Mouse (Mus musculus) heart, embryonic 11.5 days (tissue): ENCODE data around the gene Cpne6. TPM values are rescaled to one million over a fixed set of nuclear protein-coding genes. Genes with fewer than 3 reads are reported as not detected.

ENCODE experiments used
- ATAC-seq: fragments of 200-750 bp; cut with Nextera tagmentation; replicated peaks from 2 replicates; pipeline ENCODE4 v1.8.0; 2017; ENCODE audit warnings: moderate library complexity; ENCODE audit not compliant: insufficient number of reproducible peaks, low FRiP score, low TSS enrichment
- H3K27ac ChIP-seq: fragments of 300-500 bp; sonication (generic); 2 replicates; pipeline ENCODE4 v1.5.1; 2014; ENCODE audit warnings: mild to moderate bottlenecking, low read depth, low read length
- H3K27me3 ChIP-seq: fragments of 300-500 bp; sonication (generic); 2 replicates; pipeline ENCODE4 v1.6.1; 2014; ENCODE audit warnings: mild to moderate bottlenecking, low read length, mixed read lengths; ENCODE audit not compliant: control insufficient read depth, insufficient read depth
- H3K36me3 ChIP-seq: fragments of 300-500 bp; sonication (generic); 2 replicates; pipeline ENCODE4 v1.6.1; 2014; ENCODE audit warnings: mild to moderate bottlenecking, low read length, moderate library complexity, mixed read lengths; ENCODE audit not compliant: control insufficient read depth, insufficient read depth
- H3K4me1 ChIP-seq: fragments of 300-500 bp; sonication (generic); 2 replicates; pipeline ENCODE4 v1.6.1; 2014; ENCODE audit warnings: low read length; ENCODE audit not compliant: control insufficient read depth, insufficient read depth
- H3K4me2 ChIP-seq: fragments of 300-500 bp; sonication (generic); 2 replicates; pipeline ENCODE4 v1.6.1; 2014; ENCODE audit warnings: mild to moderate bottlenecking, moderate library complexity
- H3K4me3 ChIP-seq: fragments of 300-500 bp; sonication (generic); 2 replicates; pipeline ENCODE4 v1.5.1; 2014; ENCODE audit warnings: low read depth, low read length
- H3K9ac ChIP-seq: fragments of 300-500 bp; sonication (generic); 2 replicates; pipeline ENCODE4 v1.6.1; 2014; ENCODE audit warnings: mild to moderate bottlenecking, low read depth, low read length, moderate library complexity
- H3K9me3 ChIP-seq: fragments of 300-500 bp; sonication (generic); replicated peaks from 2 replicates; pipeline ENCODE4 v1.6.1; 2016; ENCODE audit warnings: low read length; ENCODE audit not compliant: control insufficient read depth
- WGBS: fragments of 180-500 bp; shearing (Covaris S2); extraction: QIAGEN DNeasy Blood & Tissue Kit; methylation state at CpG from one replicate; pipeline ENCODE4 v1.1.7; 2014; ENCODE audit not compliant: insufficient replicate concordance; 5-methylcytosine and 5-hydroxymethylcytosine counted together
- polyA plus RNA-seq: library from polyadenylated mRNA; unstranded; fragments of >200 nt; fragmentation: Nextera tagmentation; extraction: Ambion mirVana; gene quantifications from 2 replicates; pipeline ENCODE4 v1.2.1, GENCODE M21; 2014

Cpne6 gene
- 0.32 and 0.43 TPM in 2 replicates for polyA plus RNA-seq

GRCm38 (mm10) chr14:55510125-55510731 is at the start of gene Cpne6:
Gene Cpne6, plus strand, starts transcription at chr14:55510445.
- 58% methylated on average over 22 of the region's 22 CpGs for WGBS
- H3K27me3 ChIP-seq = peaks cover 16% of the 10 kb centered on the region
- H3K36me3 ChIP-seq = no peaks in the 10 kb centered on the region

GRCm38 (mm10) chr14:55461757-55462156 is 48.5 kb upstream of the Cpne6 start:
- Histone ChIP-seq H3K4me2 (no peak overlapping the region), H3K4me3 (no peak overlapping the region), H3K9ac (no peak overlapping the region), H3K36me3 (no peaks in the 10 kb centered on the region), H3K27ac (no peak overlapping the region), H3K4me1 (no peaks in the 10 kb centered on the region), H3K9me3 (no peaks in the 10 kb centered on the region), H3K27me3 (no peaks in the 10 kb centered on the region)
- WGBS = 35% methylated on average over 4 of the region's 4 CpGs
- no peak for ATAC-seq

More at GRCm38 (mm10) chr14:55510125-55510731, at the start of gene Cpne6:
- Histone ChIP-seq H3K4me3 (no peak within 1 kb of the TSS), H3K4me1 (peaks cover 10% of the 10 kb centered on the region), H3K9ac (no peak within 1 kb of the TSS), H3K4me2 (peak within 1 kb of the TSS; percentile 19), H3K9me3 (no peaks in the 10 kb centered on the region), H3K27ac (no peak within 1 kb of the TSS)
- no peak; the same call in 1 of the 2 replicates for ATAC-seq

- Histone ChIP-seq H3K9me3 (no peaks in the 10 kb centered on the region), H3K27ac (no peak overlapping the region), H3K4me2 (no peak overlapping the region), H3K36me3 (no peaks in the 10 kb centered on the region), H3K4me1 (no peaks in the 10 kb centered on the region), H3K9ac (no peak overlapping the region), H3K27me3 (0 out of 2 replicates have a peak, but pooled peaks cover 2% of the 10 kb centered on the region), H3K4me3 (no peak overlapping the region)
- no peak for ATAC-seq
- WGBS = 65% methylated on average over 4 of the region's 4 CpGs
These were observed 43.8 kb upstream of the Cpne6 start for GRCm38 (mm10) chr14:55466481-55466880.

- Histone ChIP-seq H3K9ac (no peak overlapping the region), H3K4me1 (no peaks in the 10 kb centered on the region), H3K4me2 (no peak overlapping the region), H3K4me3 (no peak overlapping the region), H3K27ac (no peak overlapping the region), H3K36me3 (no peaks in the 10 kb centered on the region), H3K27me3 (0 out of 2 replicates have a peak, but pooled peaks cover 2% of the 10 kb centered on the region), H3K9me3 (no peaks in the 10 kb centered on the region)
- 55% methylated on average over 7 of the region's 7 CpGs for WGBS
- ATAC-seq = no peak; the same call in 1 of the 2 replicates
These were observed 43.1 kb upstream of the Cpne6 start for GRCm38 (mm10) chr14:55467108-55467507.

- Histone ChIP-seq H3K36me3 (no peaks in the 10 kb centered on the region), H3K9ac (no peak overlapping the region), H3K4me2 (no peak overlapping the region), H3K27me3 (0 out of 2 replicates have a peak, but pooled peaks cover 2% of the 10 kb centered on the region), H3K27ac (no peak overlapping the region), H3K4me3 (no peak overlapping the region), H3K9me3 (no peaks in the 10 kb centered on the region), H3K4me1 (no peaks in the 10 kb centered on the region)
- ATAC-seq = no peak
- 81% methylated on average over 2 of the region's 2 CpGs for WGBS
These were observed 41.9 kb upstream of the Cpne6 start for GRCm38 (mm10) chr14:55468301-55468741.

GRCm38 (mm10) chr14:55469041-55469440 is 41.2 kb upstream of the Cpne6 start:
- Histone ChIP-seq H3K9ac (no peak overlapping the region), H3K27me3 (0 out of 2 replicates have a peak, but pooled peaks cover 2% of the 10 kb centered on the region), H3K4me3 (no peak overlapping the region), H3K4me2 (no peak overlapping the region), H3K36me3 (no peaks in the 10 kb centered on the region), H3K9me3 (no peaks in the 10 kb centered on the region), H3K4me1 (no peaks in the 10 kb centered on the region), H3K27ac (no peak overlapping the region)
- ATAC-seq = no peak
- WGBS = 80% methylated on average over 2 of the region's 2 CpGs

GRCm38 (mm10) chr14:55469821-55470220 is 40.4 kb upstream of the Cpne6 start:
- H3K9me3 ChIP-seq = no peaks in the 10 kb centered on the region
- H3K9ac ChIP-seq = no peak overlapping the region
- no peak overlapping the region for H3K4me2 ChIP-seq
- H3K27me3 ChIP-seq = 0 out of 2 replicates have a peak, but pooled peaks cover 2% of the 10 kb centered on the region
- no peak for ATAC-seq
- no peaks in the 10 kb centered on the region for H3K36me3 ChIP-seq
- no peaks in the 10 kb centered on the region for H3K4me1 ChIP-seq
- WGBS = 78% methylated on average over 6 of the region's 6 CpGs
- H3K27ac ChIP-seq = no peak overlapping the region
- no peak overlapping the region for H3K4me3 ChIP-seq

GRCm38 (mm10) chr14:55470806-55471205 is 39.4 kb upstream of the Cpne6 start:
- WGBS = 5% methylated on average over 10 of the region's 10 CpGs
- peak overlapping the region; percentile 39; the same call in 1 of the 2 replicates for H3K9ac ChIP-seq
- H3K27me3 ChIP-seq = 0 out of 2 replicates have a peak, but pooled peaks cover 2% of the 10 kb centered on the region
- H3K9me3 ChIP-seq = no peaks in the 10 kb centered on the region
- no peaks in the 10 kb centered on the region for H3K36me3 ChIP-seq
- peak overlapping the region; percentile 52 for H3K4me2 ChIP-seq
- H3K27ac ChIP-seq = no peak overlapping the region
- no peak overlapping the region for H3K4me3 ChIP-seq
- no peaks in the 10 kb centered on the region for H3K4me1 ChIP-seq
- no peak for ATAC-seq

- Histone ChIP-seq H3K36me3 (no peaks in the 10 kb centered on the region), H3K4me2 (no peak overlapping the region), H3K4me3 (no peak overlapping the region), H3K27me3 (no peaks in the 10 kb centered on the region), H3K4me1 (no peaks in the 10 kb centered on the region), H3K9me3 (no peaks in the 10 kb centered on the region), H3K9ac (no peak overlapping the region), H3K27ac (no peak overlapping the region)
- 52% methylated on average over 2 of the region's 2 CpGs for WGBS
- no peak for ATAC-seq
These were observed 34.6 kb upstream of the Cpne6 start for GRCm38 (mm10) chr14:55475654-55476053.
